Mouse (Mus musculus) right cerebral cortex, postnatal 14 days (tissue): ENCODE results near the gene Ptgis.

Experiments used
- DNase-seq: peaks from one replicate; pipeline ENCODE4 v3.0.0; 2022

Ptgis gene

GRCm38 (mm10) chr2:167188315-167189207 lies 51.8 kb downstream of the Ptgis start:
- peak; percentile 58 for DNase-seq

GRCm38 (mm10) chr2:167187119-167187518 lies 53.3 kb downstream of the Ptgis start:
- DNase-seq, result no peak

GRCm38 (mm10) chr2:167186544-167186943 lies 53.9 kb downstream of the Ptgis start:
- no peak for DNase-seq

GRCm38 (mm10) chr2:167186003-167186402 lies 54.4 kb downstream of the Ptgis start:
- no peak for DNase-seq

GRCm38 (mm10) chr2:167185432-167185831 lies 55.0 kb downstream of the Ptgis start:
- DNase-seq, result no peak

- DNase-seq, result no peak
These were observed 58.6 kb downstream of the Ptgis start for GRCm38 (mm10) chr2:167181662-167182389.

GRCm38 (mm10) chr2:167181096-167181495 lies 59.3 kb downstream of the Ptgis start:
- no peak for DNase-seq

GRCm38 (mm10) chr2:167179301-167179700 lies 61.1 kb downstream of the Ptgis start:
- no peak for DNase-seq

GRCm38 (mm10) chr2:167177231-167177641 lies 63.2 kb downstream of the Ptgis start:
- DNase-seq, result no peak

GRCm38 (mm10) chr2:167175284-167175683 lies 65.1 kb downstream of the Ptgis start:
- DNase-seq, result no peak

- no peak for DNase-seq
These were observed 67.1 kb downstream of the Ptgis start for GRCm38 (mm10) chr2:167173051-167173875.

GRCm38 (mm10) chr2:167167515-167168212 lies 72.7 kb downstream of the Ptgis start:
- DNase-seq, result no peak

- no peak for DNase-seq
These were observed 76.8 kb downstream of the Ptgis start for GRCm38 (mm10) chr2:167163600-167163999.

- DNase-seq, result no peak
These were observed 77.3 kb downstream of the Ptgis start for GRCm38 (mm10) chr2:167163134-167163533.

GRCm38 (mm10) chr2:167162516-167163021 lies 77.8 kb downstream of the Ptgis start:
- no peak for DNase-seq

GRCm38 (mm10) chr2:167159721-167160120 lies 80.7 kb downstream of the Ptgis start:
- no peak for DNase-seq

GRCm38 (mm10) chr2:167158780-167159179 lies 81.6 kb downstream of the Ptgis start:
- DNase-seq, result no peak

GRCm38 (mm10) chr2:167156118-167156715 lies 84.2 kb downstream of the Ptgis start:
- DNase-seq, result no peak

- peak; percentile 69 for DNase-seq
These were observed 84.8 kb downstream of the Ptgis start for GRCm38 (mm10) chr2:167155541-167155973.

- no peak for DNase-seq
These were observed 89.5 kb downstream of the Ptgis start for GRCm38 (mm10) chr2:167150880-167151279.

- no peak for DNase-seq
These were observed 90.3 kb downstream of the Ptgis start for GRCm38 (mm10) chr2:167150135-167150534.

- DNase-seq, result no peak
These were observed 91.4 kb downstream of the Ptgis start for GRCm38 (mm10) chr2:167149035-167149434.
